Mouse (Mus musculus): ENCODE measurements around the gene Slc22a28.
"Not testable (repeated sequence)": the region's sequence is repeated elsewhere in the genome, so short reads cannot be mapped to it uniquely, and the experiment has no call there.

The Slc22a28 gene

GRCm38 (mm10) chr19:8131881-8132280 lies at the start of gene Slc22a28:
Gene Slc22a28 (minus strand): TSS chr19:8131982.
- not testable (repeated sequence) for DNase-seq (ENCODE audit: low read depth, low spot score)

DNA sequence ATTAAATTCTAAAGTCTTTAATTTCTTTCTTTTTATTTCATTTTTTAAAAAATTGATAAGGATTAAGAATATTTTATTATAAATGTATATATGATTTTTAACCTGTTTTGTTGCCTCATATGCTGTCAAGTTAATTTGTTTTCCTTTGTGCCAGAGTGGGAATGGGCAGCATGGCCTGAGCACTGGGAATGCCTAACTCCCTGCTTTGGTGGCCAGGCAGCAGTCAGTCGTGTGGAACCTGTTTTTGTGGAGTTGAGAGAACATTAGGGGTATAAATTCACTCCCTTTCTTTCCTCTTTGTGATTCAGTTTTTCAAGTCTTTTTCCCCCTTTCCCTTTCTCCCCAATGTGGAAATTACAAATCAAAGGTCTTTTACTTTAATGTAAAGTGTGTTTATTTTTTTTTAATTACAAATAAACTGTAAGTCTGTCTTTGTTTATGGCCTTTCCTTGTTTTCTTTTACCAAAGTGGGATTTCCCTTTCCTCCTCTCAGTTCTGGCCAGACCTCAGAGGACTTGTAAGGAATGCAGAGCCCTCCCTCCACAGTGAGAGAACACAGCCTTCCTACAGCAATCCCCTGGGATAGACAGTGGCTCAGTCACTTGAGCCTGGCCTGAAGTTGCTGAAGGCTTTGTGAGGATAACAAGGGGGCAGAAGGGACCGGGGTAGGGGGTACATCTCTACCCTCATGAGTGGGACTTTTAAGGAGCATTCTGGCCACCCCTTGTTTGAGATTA lies 17.2 kb upstream of the Slc22a28 start:
- DNase-seq (ENCODE audit: low read depth, low spot score), result no peak

DNA sequence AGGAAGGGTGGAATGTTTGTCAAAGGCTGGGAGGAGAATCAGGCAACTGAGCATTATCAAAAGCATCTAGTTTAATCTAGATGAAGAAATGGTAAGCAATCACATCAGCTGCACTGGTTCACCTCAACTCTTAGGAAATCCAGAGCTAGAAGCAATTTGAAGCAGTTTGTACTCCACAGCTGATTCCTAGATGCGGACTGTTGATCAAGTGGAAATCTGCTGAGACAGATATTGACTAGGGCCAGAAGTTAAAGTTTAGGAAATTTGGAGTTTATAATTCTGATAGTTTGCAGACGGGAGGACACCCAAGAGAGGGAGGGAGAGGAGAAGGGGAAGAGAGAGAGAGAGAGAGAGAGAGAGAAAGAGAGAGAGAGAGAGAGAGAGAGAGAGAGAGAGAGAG lies 10.9 kb upstream of the Slc22a28 start:
- DNase-seq (ENCODE audit: low read depth, low spot score), result not testable (repeated sequence)

DNA sequence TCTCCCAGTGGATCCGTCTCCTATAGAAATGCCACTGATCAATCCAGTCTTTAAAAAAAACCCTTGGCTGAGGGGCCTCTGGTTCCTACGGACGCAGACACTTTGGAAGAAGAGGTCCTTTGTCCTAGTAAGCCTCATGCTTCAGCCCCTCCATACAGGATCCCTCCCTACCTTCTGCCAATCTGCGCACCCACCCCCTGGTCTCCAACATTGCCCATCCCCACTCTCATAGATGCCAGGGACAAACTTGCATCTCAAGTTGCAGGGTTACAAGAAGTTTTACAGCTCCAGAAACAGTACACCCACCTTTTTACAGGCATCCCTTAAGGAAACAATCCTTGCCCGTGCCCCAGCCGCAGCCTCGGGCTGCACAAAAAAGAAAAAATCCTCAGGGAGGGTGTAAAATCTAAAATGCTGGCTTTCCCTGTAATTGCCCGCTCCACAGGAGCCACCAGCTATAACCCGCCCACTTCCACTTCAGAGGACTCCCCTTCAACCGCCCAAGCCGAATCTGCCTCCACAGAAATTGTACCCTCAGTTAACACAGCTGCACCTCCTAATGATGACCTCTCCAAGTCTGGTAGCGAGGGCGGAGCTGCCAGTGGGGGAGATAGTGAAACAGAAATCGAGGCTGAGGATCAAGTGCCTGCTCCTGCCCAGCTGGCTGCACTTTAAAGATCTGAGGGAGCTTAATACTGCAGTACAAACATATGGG lies 2.5 kb upstream of the Slc22a28 start:
- not testable (repeated sequence) for DNase-seq (ENCODE audit: low read depth, low spot score)

GRCm38 (mm10) chr19:8019904-8020349 lies 111.9 kb downstream of the Slc22a28 start:
- DNase-seq (ENCODE audit: low read depth, low spot score), result no peak

- not testable (repeated sequence) for DNase-seq (ENCODE audit: low read depth, low spot score)
These were observed 112.4 kb downstream of the Slc22a28 start for GRCm38 (mm10) chr19:8019329-8019851.

DNA sequence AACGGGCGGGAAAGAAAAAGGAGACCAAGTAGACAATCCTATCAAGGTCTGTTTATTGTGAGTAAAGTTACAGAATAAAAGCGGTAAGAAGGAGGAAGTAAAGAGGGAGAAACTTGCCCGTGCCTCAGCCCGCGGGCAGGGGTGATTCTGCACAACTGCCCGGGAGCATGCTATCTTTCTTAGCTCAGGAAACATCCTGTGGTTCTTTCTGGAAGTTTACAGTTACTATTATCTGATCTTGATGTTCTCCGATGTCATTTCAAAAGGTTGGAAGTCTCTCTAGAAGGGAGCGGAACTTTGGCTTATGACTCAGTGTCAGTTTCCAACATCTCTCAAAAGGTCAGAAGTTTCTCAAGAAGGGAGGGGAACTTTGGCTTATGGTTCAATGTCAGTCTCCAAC lies 113.2 kb downstream of the Slc22a28 start:
- not testable (repeated sequence) for DNase-seq (ENCODE audit: low read depth, low spot score)

All from mesoderm, embryonic 11.5 days (tissue).